Mouse (Mus musculus): ENCODE data around the gene 1700010I14Rik. TPM values are rescaled to one million over a fixed set of nuclear protein-coding genes. Genes with fewer than 3 reads are reported as not detected.
A peak's percentile ranks its signal among the peaks of the same experiment; 100 is the strongest.

1700010I14Rik gene
- total RNA-seq (2014; rRNA removed) (2.2 and 2.3 TPM in 2 replicates), polyA plus RNA-seq (2015; fragmentation: Nextera tagmentation; extraction: Ambion mirVana) (3.6 and 4.1 TPM in 2 replicates)

GRCm38 (mm10) chr17:8988119-8988807, at the start of gene 1700010I14Rik:
Gene 1700010I14Rik, plus strand, starts transcription at chr17:8988333.
- ATAC-seq (ENCODE audit: low FRiP score) (peak; percentile 50; the same call in 1 of the 2 replicates), DNase-seq (ENCODE audit: low spot score) (peak; percentile 89)
- Histone ChIP-seq H3K4me1 (ENCODE audit: insufficient read depth, low read length) (no peaks in the 10 kb centered on the region), H3K9ac (replicated peaks; ENCODE audit: low read length, poor library complexity, severe bottlenecking) (no peak within 1 kb of the TSS), H3K9me3 (ENCODE audit: low read length) (no peaks in the 10 kb centered on the region), H3K36me3 (ENCODE audit: insufficient read depth, low read length) (no peaks in the 10 kb centered on the region; the same call in 1 of the 2 replicates), H3K27ac (ENCODE audit: low read depth, low read length) (no peak within 1 kb of the TSS), H3K27me3 (ENCODE audit: insufficient read depth, low read length) (no peaks in the 10 kb centered on the region), H3K4me3 (ENCODE audit: low read depth, low read length) (peak within 1 kb of the TSS; percentile 33), H3K4me2 (ENCODE audit: low read depth, low read length, poor library complexity, severe bottlenecking) (peak within 1 kb of the TSS; percentile 52)
- TF ChIP-seq CTCF (IDR thresholded peaks at IDR 0.05) = peak; percentile 79
- WGBS = 3% methylated on average over 13 of the region's 13 CpGs

DNA sequence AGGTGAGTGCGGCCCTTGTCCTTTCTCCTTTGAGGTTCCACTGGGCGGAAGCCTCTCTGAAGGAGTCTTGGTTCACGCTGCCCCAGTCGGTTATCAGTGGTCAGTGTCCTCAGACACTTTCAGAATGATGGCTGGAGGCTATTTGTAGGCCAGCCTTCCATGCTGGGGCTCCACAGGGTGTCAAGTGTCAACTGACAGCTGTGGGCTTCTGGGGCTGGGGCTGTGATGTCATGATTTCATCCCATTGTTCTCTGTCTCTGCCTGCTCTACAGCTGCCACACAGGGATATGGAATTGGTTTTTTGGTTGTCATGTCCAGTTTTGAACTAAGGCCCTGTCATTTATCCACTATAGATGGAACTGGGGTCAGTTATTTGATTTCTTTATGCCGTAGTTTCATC, 36.5 kb upstream of the 1700010I14Rik start:
- H3K9ac ChIP-seq (replicated peaks; ENCODE audit: low read length, poor library complexity, severe bottlenecking) = no peak overlapping the region
- no peak overlapping the region for H3K4me3 ChIP-seq (ENCODE audit: low read depth, low read length)
- 74% methylated on average over 5 of the region's 5 CpGs for WGBS
- H3K36me3 ChIP-seq (ENCODE audit: insufficient read depth, low read length) = peaks cover 34% of the 10 kb centered on the region; the same call in 1 of the 2 replicates
- H3K27me3 ChIP-seq (ENCODE audit: insufficient read depth, low read length) = no peaks in the 10 kb centered on the region
- H3K9me3 ChIP-seq (ENCODE audit: low read length) = no peaks in the 10 kb centered on the region
- H3K4me1 ChIP-seq (ENCODE audit: insufficient read depth, low read length) = no peaks in the 10 kb centered on the region
- no peak for TF ChIP-seq CTCF (IDR thresholded peaks at IDR 0.05)
- H3K27ac ChIP-seq (ENCODE audit: low read depth, low read length) = no peak overlapping the region
- H3K4me2 ChIP-seq (ENCODE audit: low read depth, low read length, poor library complexity, severe bottlenecking) = no peak overlapping the region
- ATAC-seq (ENCODE audit: low FRiP score) (no peak), DNase-seq (ENCODE audit: low spot score) (no peak)

GRCm38 (mm10) chr17:8952951-8953350, 35.2 kb upstream of the 1700010I14Rik start:
- ATAC-seq (ENCODE audit: low FRiP score) (no peak), DNase-seq (ENCODE audit: low spot score) (no peak)
- Histone ChIP-seq H3K9ac (replicated peaks; ENCODE audit: low read length, poor library complexity, severe bottlenecking) (no peak overlapping the region), H3K36me3 (ENCODE audit: insufficient read depth, low read length) (peaks cover 34% of the 10 kb centered on the region; the same call in 1 of the 2 replicates), H3K9me3 (ENCODE audit: low read length) (no peaks in the 10 kb centered on the region), H3K4me3 (ENCODE audit: low read depth, low read length) (no peak overlapping the region), H3K4me1 (ENCODE audit: insufficient read depth, low read length) (no peaks in the 10 kb centered on the region), H3K27ac (ENCODE audit: low read depth, low read length) (no peak overlapping the region), H3K27me3 (ENCODE audit: insufficient read depth, low read length) (no peaks in the 10 kb centered on the region), H3K4me2 (ENCODE audit: low read depth, low read length, poor library complexity, severe bottlenecking) (no peak overlapping the region)
- no peak for TF ChIP-seq CTCF (IDR thresholded peaks at IDR 0.05)
- WGBS = 94% methylated on average over 8 of the region's 8 CpGs

- no peak for TF ChIP-seq CTCF (IDR thresholded peaks at IDR 0.05)
- H3K4me2 ChIP-seq (ENCODE audit: low read depth, low read length, poor library complexity, severe bottlenecking) = no peak overlapping the region
Measured at GRCm38 (mm10) chr17:8958125-8958524, 30.0 kb upstream of the 1700010I14Rik start.

GRCm38 (mm10) chr17:8960386-8960785, 27.7 kb upstream of the 1700010I14Rik start:
- Histone ChIP-seq H3K4me2 (ENCODE audit: low read depth, low read length, poor library complexity, severe bottlenecking) (no peak overlapping the region), H3K4me3 (ENCODE audit: low read depth, low read length) (no peak overlapping the region), H3K27ac (ENCODE audit: low read depth, low read length) (no peak overlapping the region), H3K27me3 (ENCODE audit: insufficient read depth, low read length) (no peaks in the 10 kb centered on the region), H3K9ac (replicated peaks; ENCODE audit: low read length, poor library complexity, severe bottlenecking) (no peak overlapping the region), H3K36me3 (ENCODE audit: insufficient read depth, low read length) (peaks cover 22% of the 10 kb centered on the region), H3K4me1 (ENCODE audit: insufficient read depth, low read length) (no peaks in the 10 kb centered on the region), H3K9me3 (ENCODE audit: low read length) (no peaks in the 10 kb centered on the region)
- TF ChIP-seq CTCF (IDR thresholded peaks at IDR 0.05) = no peak
- DNase-seq (ENCODE audit: low spot score) = no peak
- ATAC-seq (ENCODE audit: low FRiP score) = no peak
- 78% methylated on average over 4 of the region's 4 CpGs for WGBS

More at GRCm38 (mm10) chr17:8958125-8958524, 30.0 kb upstream of the 1700010I14Rik start:
- no peaks in the 10 kb centered on the region for H3K27me3 ChIP-seq (ENCODE audit: insufficient read depth, low read length)
- DNase-seq (ENCODE audit: low spot score) (no peak), ATAC-seq (ENCODE audit: low FRiP score) (no peak)
- no peak overlapping the region for H3K27ac ChIP-seq (ENCODE audit: low read depth, low read length)
- no peaks in the 10 kb centered on the region for H3K9me3 ChIP-seq (ENCODE audit: low read length)
- no peak overlapping the region for H3K4me3 ChIP-seq (ENCODE audit: low read depth, low read length)
- no peaks in the 10 kb centered on the region for H3K4me1 ChIP-seq (ENCODE audit: insufficient read depth, low read length)
- no peak overlapping the region for H3K9ac ChIP-seq (replicated peaks; ENCODE audit: low read length, poor library complexity, severe bottlenecking)
- H3K36me3 ChIP-seq (ENCODE audit: insufficient read depth, low read length) = peaks cover 21% of the 10 kb centered on the region
- WGBS = 81% methylated on average over 6 of the region's 6 CpGs

DNA sequence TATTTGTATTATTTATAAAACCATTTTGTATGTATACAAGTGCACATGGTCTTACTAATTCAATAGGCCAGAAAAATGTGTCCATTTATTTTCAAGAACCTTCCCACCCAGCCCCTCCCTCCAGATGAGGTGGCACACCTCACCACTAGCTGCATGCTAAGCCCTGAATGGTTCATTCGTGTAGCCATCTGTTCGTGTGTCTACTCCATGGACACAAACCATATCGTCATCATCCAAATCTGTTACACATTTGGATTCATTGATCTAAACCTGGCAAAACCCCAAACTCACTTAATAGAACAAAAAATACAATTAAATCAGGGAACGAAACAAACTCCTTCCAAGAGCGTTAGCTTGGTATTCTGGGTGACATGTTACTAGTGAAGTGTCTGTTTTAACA, 27.0 kb upstream of the 1700010I14Rik start:
- Histone ChIP-seq H3K4me1 (ENCODE audit: insufficient read depth, low read length) (no peaks in the 10 kb centered on the region), H3K4me2 (ENCODE audit: low read depth, low read length, poor library complexity, severe bottlenecking) (no peak overlapping the region), H3K4me3 (ENCODE audit: low read depth, low read length) (no peak overlapping the region), H3K9me3 (ENCODE audit: low read length) (no peaks in the 10 kb centered on the region), H3K36me3 (ENCODE audit: insufficient read depth, low read length) (peaks cover 27% of the 10 kb centered on the region), H3K27ac (ENCODE audit: low read depth, low read length) (no peak overlapping the region), H3K27me3 (ENCODE audit: insufficient read depth, low read length) (no peaks in the 10 kb centered on the region), H3K9ac (replicated peaks; ENCODE audit: low read length, poor library complexity, severe bottlenecking) (no peak overlapping the region)
- TF ChIP-seq CTCF (IDR thresholded peaks at IDR 0.05) = no peak
- peak; percentile 34 for DNase-seq (ENCODE audit: low spot score)
- WGBS = 63% methylated on average over 5 of the region's 5 CpGs
- ATAC-seq (ENCODE audit: low FRiP score) = no peak
